Mouse (Mus musculus) heart, adult 2 months (tissue): ENCODE measurements around the gene Cdc40. TPM values are rescaled to one million over a fixed set of nuclear protein-coding genes. Genes with fewer than 3 reads are reported as not detected.

Source experiments
- DNase-seq, 2 experiments: peaks; one replicate each; pipeline ENCODE4 v3.0.0; 2021
- H3K27ac ChIP-seq: fragments of 200-600 bp; 2 replicates; pipeline ENCODE4 v1.8.1; 2022
- H3K27me3 ChIP-seq: fragments of 200-500 bp; 2 replicates; pipeline ENCODE4 v1.6.1; 2012; ENCODE audit warnings: mild to moderate bottlenecking, low read length, inconsistent platforms, mixed read lengths; ENCODE audit not compliant: control insufficient read depth, insufficient read depth
- H3K36me3 ChIP-seq: fragments of 200-500 bp; 2 replicates; pipeline ENCODE4 v1.6.1; 2012; ENCODE audit warnings: low read length, inconsistent platforms; ENCODE audit not compliant: control insufficient read depth, insufficient read depth
- H3K4me1 ChIP-seq: fragments of 200-500 bp; 2 replicates; pipeline ENCODE4 v1.6.1; 2011; ENCODE audit warnings: low read length; ENCODE audit not compliant: control insufficient read depth, insufficient read depth
- H3K4me3 ChIP-seq: fragments of 200-600 bp; 2 replicates; pipeline ENCODE4 v1.8.1; 2022
- H3K79me2 ChIP-seq: fragments of 200-500 bp; replicated peaks from 2 replicates; pipeline ENCODE4 v1.6.1; 2012; ENCODE audit warnings: mild to moderate bottlenecking, inconsistent platforms, low read length, moderate library complexity, mixed read lengths; ENCODE audit not compliant: control insufficient read depth, insufficient read depth
- H3K9ac ChIP-seq: fragments of 200-500 bp; 2 replicates; pipeline ENCODE4 v1.6.1; 2012; ENCODE audit warnings: low read depth, mild to moderate bottlenecking, control low read depth, inconsistent platforms, low read length, mixed read lengths
- CTCF ChIP-seq: fragments of 200-600 bp; IDR thresholded peaks from 2 replicates; pipeline ENCODE4 v1.8.1; 2022; ENCODE audit warnings: antibody characterized with exemption, mild to moderate bottlenecking, moderate library complexity
- EP300 ChIP-seq: fragments of 200-500 bp; IDR thresholded peaks from 2 replicates; pipeline ENCODE4 v1.6.1; 2011; ENCODE audit warnings: low read depth, low read length, control low read depth; ENCODE audit not compliant: insufficient read depth
- POLR2A ChIP-seq: fragments of 200-500 bp; IDR thresholded peaks from 2 replicates; pipeline ENCODE4 v1.6.1; 2011; ENCODE audit warnings: mild to moderate bottlenecking, low read depth, low read length, control low read depth; ENCODE audit not compliant: insufficient read depth
- WGBS: fragments of 180-500 bp; shearing (Covaris S2); methylation state at CpG from one replicate; pipeline ENCODE4 v1.1.7; 2018; 5-methylcytosine and 5-hydroxymethylcytosine counted together
- intact Hi-C: fragments of 180-260 bp; cut with DNase I; formaldehyde crosslinking; loops from one replicate; pipeline ENCODE4 v1.15.1; 2025
- long read RNA-seq: library from polyadenylated mRNA; stranded (forward); transcript quantifications from one replicate; pipeline ENCODE4 v2.0.0, GENCODE M21; 2021
- polyA plus RNA-seq: library from polyadenylated mRNA; depleted of rRNA; stranded (reverse); fragments of >200 nt; gene quantifications from 2 replicates; pipeline ENCODE4 v1.2.3, GENCODE M21; 2012; rRNA removed
- total RNA-seq, 2 experiments: library from RNA; stranded (reverse); gene quantifications; 2 replicates each; pipeline ENCODE4 v1.2.3; 2021

The Cdc40 gene
- total RNA-seq (10 to 100 TPM; 18.6 to 19.3 TPM), polyA plus RNA-seq (8.6 and 19.1 TPM in 2 replicates)
- long read RNA-seq, transcript Cdc40-201 (15 exons, 3,534 nt): major isoform, 22 of 27 reads
- long read RNA-seq, partial matches to known transcripts: 2 of 27 reads
- long read RNA-seq, other reads (novel, unspliced or antisense): 3 of 27 reads

GRCm38 (mm10) chr10:40882831-40883643, at the start of gene Cdc40, which contains the start of gene Wasf1:
TSS of gene Cdc40 (minus strand) at chr10:40883311.
TSS of gene Wasf1 (plus strand) at chr10:40883475.
- H3K4me1 ChIP-seq: peaks cover 5% of the 10 kb centered on the region
- peaks cover 9% of the 10 kb centered on the region; the same call in 1 of the 2 replicates for H3K36me3 ChIP-seq
- peak within 1 kb of the TSS; percentile 78 for H3K27ac ChIP-seq
- peak within 1 kb of the TSS; percentile 93 for H3K4me3 ChIP-seq
- WGBS: under 1% methylated on average over 44 of the region's 44 CpGs
- intact Hi-C loops: loop anchor here (2.0 to 10.0 kb wide), 2 partner anchors 34 to 198 kb away; partner anchors contain the start of gene Mettl24
- H3K79me2 ChIP-seq: peaks cover 4% of the 10 kb centered on the region
- peaks cover 2% of the 10 kb centered on the region; the same call in 1 of the 2 replicates for H3K27me3 ChIP-seq
- TF ChIP-seq POLR2A: peak; percentile 87
- no peak for TF ChIP-seq CTCF
- TF ChIP-seq EP300: 0 out of 2 replicates have a peak, but pooled peaks have one; percentile 36
- peak within 1 kb of the TSS; percentile 97 for H3K9ac ChIP-seq
- DNase-seq: peak; percentile 93 to 95

DNA sequence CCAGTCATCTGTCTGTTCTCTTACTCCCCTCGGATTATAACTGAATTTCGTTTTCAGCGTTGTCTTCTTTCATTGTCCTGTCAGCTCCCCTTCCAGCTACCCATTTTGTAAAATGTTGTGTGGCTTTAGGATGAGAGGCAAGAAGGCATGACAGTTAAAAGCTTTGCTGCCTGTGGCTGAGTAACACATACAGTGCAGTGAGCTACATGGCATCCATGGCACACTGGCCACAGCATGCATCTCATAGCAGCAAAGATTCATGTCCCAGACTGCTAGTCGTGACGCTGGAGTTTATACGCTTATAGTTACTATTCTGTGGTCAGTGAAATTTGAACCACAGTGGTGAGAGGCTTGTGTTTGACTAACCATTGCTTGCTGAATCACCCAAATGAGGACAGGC, 36.4 kb upstream of the Cdc40 start:
- WGBS: 85% methylated on average over 6 of the region's 6 CpGs
- H3K4me1 ChIP-seq: no peaks in the 10 kb centered on the region
- DNase-seq: no peak
- H3K36me3 ChIP-seq: peaks cover 2% of the 10 kb centered on the region; the same call in 1 of the 2 replicates
- H3K4me3 ChIP-seq: no peak overlapping the region
- no peaks in the 10 kb centered on the region for H3K79me2 ChIP-seq
- no peaks in the 10 kb centered on the region for H3K27me3 ChIP-seq
- intact Hi-C loops: no loop called here
- no peak overlapping the region for H3K27ac ChIP-seq
- H3K9ac ChIP-seq: no peak overlapping the region
- no peak for TF ChIP-seq POLR2A
- TF ChIP-seq CTCF: no peak
- TF ChIP-seq EP300: no peak

DNA sequence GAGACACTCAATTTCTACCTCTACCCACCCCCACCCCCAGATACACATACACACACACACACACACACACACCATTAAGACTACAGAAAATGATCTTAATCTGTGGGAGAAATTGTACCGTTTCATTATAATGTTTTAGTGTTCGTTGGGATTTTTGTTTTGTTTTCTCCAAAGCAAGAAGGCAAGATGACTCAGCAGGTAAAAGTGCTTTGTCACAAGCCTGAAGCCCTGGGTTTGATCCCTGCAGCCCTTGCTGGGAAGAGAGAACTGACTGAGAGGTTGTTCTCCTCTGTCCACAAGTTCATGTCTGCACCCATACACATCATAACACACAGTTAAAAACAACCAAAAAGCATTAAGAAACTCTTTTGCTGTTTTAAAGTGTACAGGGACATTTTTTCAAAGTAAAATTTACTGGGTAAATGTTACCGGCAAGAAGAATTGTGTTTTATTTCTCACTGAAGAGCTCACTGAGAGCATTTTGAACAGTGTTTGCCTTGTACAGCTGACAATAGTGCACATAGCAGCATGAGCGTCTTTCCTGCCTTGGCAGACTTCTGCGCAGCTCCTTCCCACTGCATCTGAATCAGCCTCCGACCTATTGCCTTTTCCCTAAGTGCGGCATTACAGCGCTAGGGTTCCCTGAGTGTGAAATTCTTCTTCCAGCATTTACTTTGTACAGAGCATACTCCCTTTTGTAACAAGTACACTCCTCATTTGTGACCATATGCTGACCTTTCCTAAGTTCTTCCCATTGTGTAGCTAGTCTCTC, 35.7 kb upstream of the Cdc40 start:
- Histone ChIP-seq H3K4me3 (no peak overlapping the region), H3K4me1 (no peaks in the 10 kb centered on the region), H3K36me3 (peaks cover 2% of the 10 kb centered on the region; the same call in 1 of the 2 replicates), H3K79me2 (no peaks in the 10 kb centered on the region), H3K27ac (no peak overlapping the region), H3K9ac (no peak overlapping the region), H3K27me3 (no peaks in the 10 kb centered on the region)
- TF ChIP-seq POLR2A (no peak), CTCF (no peak), EP300 (no peak)
- no peak for DNase-seq
- intact Hi-C loops: no loop called here
- WGBS: 82% methylated on average over 8 of the region's 8 CpGs

DNA sequence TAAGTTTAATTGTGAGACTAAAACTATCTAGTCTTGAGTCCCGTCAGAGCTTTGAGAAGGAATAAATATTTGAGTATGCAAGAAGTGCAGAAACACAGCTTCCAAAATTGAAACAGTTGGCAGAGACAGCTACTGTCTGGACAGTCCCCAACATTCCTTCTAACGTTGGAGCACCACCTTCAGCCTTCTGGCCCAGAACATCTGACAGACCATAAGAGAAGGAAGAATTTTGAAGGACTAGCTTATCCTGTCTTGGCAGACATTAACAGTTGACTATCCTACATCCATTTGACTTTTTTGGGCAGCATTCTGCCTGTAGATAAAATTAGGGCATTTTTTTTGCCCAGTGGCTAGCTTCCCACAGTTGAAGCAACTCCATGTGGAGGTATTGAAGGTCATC, 32.1 kb upstream of the Cdc40 start:
- peaks cover 2% of the 10 kb centered on the region; the same call in 1 of the 2 replicates for H3K36me3 ChIP-seq
- no peak overlapping the region for H3K27ac ChIP-seq
- DNase-seq: no peak
- H3K4me1 ChIP-seq: no peaks in the 10 kb centered on the region
- no peak overlapping the region for H3K4me3 ChIP-seq
- TF ChIP-seq EP300: no peak
- no peak for TF ChIP-seq POLR2A
- no peak for TF ChIP-seq CTCF
- intact Hi-C loops: no loop called here
- 47% methylated on average over 2 of the region's 2 CpGs for WGBS
- no peaks in the 10 kb centered on the region for H3K79me2 ChIP-seq
- no peaks in the 10 kb centered on the region for H3K27me3 ChIP-seq
- no peak overlapping the region for H3K9ac ChIP-seq

DNA sequence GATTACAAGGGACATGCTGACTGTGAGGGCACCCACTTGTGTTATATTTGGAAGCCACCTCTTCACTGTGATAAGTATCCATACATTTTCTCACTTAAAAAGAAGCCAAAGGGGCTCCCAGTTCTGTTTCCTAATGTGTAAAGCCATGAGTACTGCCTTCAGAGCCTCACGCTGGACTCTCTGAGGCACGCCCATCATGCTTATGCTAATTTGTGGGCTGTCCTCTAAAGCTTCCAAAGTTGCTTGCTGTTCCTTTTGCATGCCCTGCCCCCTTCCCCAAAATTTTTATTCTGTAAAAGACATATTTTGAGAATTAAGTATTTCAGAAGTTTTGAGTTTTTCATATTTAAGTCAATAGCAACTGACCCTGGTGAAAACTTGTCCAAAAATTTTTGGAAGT, 27.7 kb upstream of the Cdc40 start:
- TF ChIP-seq POLR2A (no peak), EP300 (no peak), CTCF (no peak)
- H3K36me3 ChIP-seq: peaks cover 2% of the 10 kb centered on the region; the same call in 1 of the 2 replicates
- no peak overlapping the region for H3K27ac ChIP-seq
- H3K27me3 ChIP-seq: no peaks in the 10 kb centered on the region
- no peak for DNase-seq
- no peak overlapping the region for H3K4me3 ChIP-seq
- H3K79me2 ChIP-seq: no peaks in the 10 kb centered on the region
- H3K9ac ChIP-seq: no peak overlapping the region
- intact Hi-C loops: no loop called here
- no peaks in the 10 kb centered on the region for H3K4me1 ChIP-seq
- WGBS: 69% methylated on average over 2 of the region's 2 CpGs
